23 mouse cellular contexts compared by ENCODE assay signal in the genomic region with DNA sequence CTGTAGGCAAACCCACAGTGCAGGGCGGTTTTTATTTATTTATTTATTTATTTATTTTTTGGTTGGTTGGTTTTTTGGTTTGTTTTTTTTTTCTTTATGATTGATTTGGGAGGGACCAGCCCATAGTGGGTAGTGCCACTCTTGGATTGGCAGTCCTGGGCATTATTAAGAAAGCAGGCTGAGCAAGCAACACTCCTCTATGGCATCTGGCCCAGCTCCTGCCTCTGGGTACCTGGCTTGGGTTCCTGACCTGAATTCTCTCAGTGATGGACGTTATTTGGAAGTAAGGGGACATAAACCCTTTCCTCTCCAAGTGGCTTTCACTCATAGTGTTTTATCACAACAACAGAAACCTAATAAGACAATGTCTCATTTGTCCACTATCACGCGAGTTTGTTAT.
A peak's percentile ranks its signal among the peaks of the same experiment; 100 is the strongest.
DNase-seq lines count a peak whose midpoint lies in the region; ATAC-seq and TF ChIP-seq lines count a peak whose summit lies in the region.
"Had no signal": no experiment of that assay in that cellular context is flagged by ENCODE, and none has a peak within 500 bp of the region (broad histone marks: within the 10 kb centered on the region; RNA-seq: fewer than 3 reads in every experiment).

No protein-coding gene starts in this region.

- no peak overlapping the region for H3K4me3 ChIP-seq in gastrocnemius, adult 2 months
- H3K4me3 ChIP-seq in heart, embryonic 13.5 days = no peak overlapping the region
- H3K4me3 ChIP-seq in liver, postnatal 0 days (ENCODE audit: low read depth, low read length) = no peak overlapping the region
- no peak overlapping the region for H3K4me3 ChIP-seq in liver, embryonic 11.5 days (ENCODE audit: low read depth, low read length)
- H3K4me3 ChIP-seq: embryonic facial prominence, embryonic 10.5 days; embryonic facial prominence, embryonic 13.5 days; erythroblast, embryonic 14.5 days; forebrain, embryonic 12.5 days; forebrain, embryonic 15.5 days; hindbrain, embryonic 10.5 days; hindbrain, embryonic 13.5 days; intestine, embryonic 15.5 days had no signal

- no peaks in the 10 kb centered on the region for H3K9me3 ChIP-seq in heart, embryonic 13.5 days
- no peaks in the 10 kb centered on the region for H3K9me3 ChIP-seq in liver, postnatal 0 days (ENCODE audit: low read length)
- no peaks in the 10 kb centered on the region for H3K9me3 ChIP-seq in liver, embryonic 11.5 days (ENCODE audit: control insufficient read depth, low read length)
- H3K9me3 ChIP-seq: embryonic facial prominence, embryonic 10.5 days; embryonic facial prominence, embryonic 13.5 days; forebrain, embryonic 12.5 days; forebrain, embryonic 15.5 days; hindbrain, embryonic 10.5 days; hindbrain, embryonic 13.5 days; intestine, embryonic 15.5 days had no signal

- no peak overlapping the region for H3K9ac ChIP-seq in heart, embryonic 13.5 days
- no peak overlapping the region for H3K9ac ChIP-seq in liver, postnatal 0 days (replicated peaks)
- H3K9ac ChIP-seq in liver, embryonic 11.5 days (ENCODE audit: low read depth, low read length) = no peak overlapping the region
- H3K9ac ChIP-seq: embryonic facial prominence, embryonic 13.5 days; forebrain, embryonic 12.5 days; forebrain, embryonic 15.5 days; hindbrain, embryonic 13.5 days; intestine, embryonic 15.5 days had no signal

- TF ChIP-seq CTCF in gastrocnemius, adult 2 months (IDR thresholded peaks at IDR 0.05) = no peak
- no peak for TF ChIP-seq CTCF in liver, postnatal 0 days (IDR thresholded peaks at IDR 0.05; ENCODE audit: low read depth)

- no peaks in the 10 kb centered on the region for H3K27me3 ChIP-seq in heart, embryonic 13.5 days (replicated peaks)
- no peaks in the 10 kb centered on the region for H3K27me3 ChIP-seq in liver, postnatal 0 days (ENCODE audit: insufficient read depth, low read length)
- H3K27me3 ChIP-seq in liver, embryonic 11.5 days (replicated peaks; ENCODE audit: control insufficient read depth, insufficient read depth, low read length) = no peaks in the 10 kb centered on the region
- H3K27me3 ChIP-seq: embryonic facial prominence, embryonic 13.5 days; forebrain, embryonic 12.5 days; forebrain, embryonic 15.5 days; hindbrain, embryonic 13.5 days; intestine, embryonic 15.5 days had no signal

- 81% methylated on average over 4 of the region's 4 CpGs for WGBS in heart, embryonic 13.5 days
- WGBS in liver, postnatal 0 days (ENCODE audit: insufficient replicate concordance) = 73% methylated on average over 4 of the region's 4 CpGs
- 82% methylated on average over 4 of the region's 4 CpGs for WGBS in liver, embryonic 11.5 days

- no peak overlapping the region for H3K4me2 ChIP-seq in heart, embryonic 13.5 days
- no peak overlapping the region for H3K4me2 ChIP-seq in liver, postnatal 0 days (ENCODE audit: low read depth, low read length)
- H3K4me2 ChIP-seq in liver, embryonic 11.5 days = no peak overlapping the region
- H3K4me2 ChIP-seq: embryonic facial prominence, embryonic 13.5 days; forebrain, embryonic 12.5 days; forebrain, embryonic 15.5 days; hindbrain, embryonic 13.5 days; intestine, embryonic 15.5 days had no signal

- no peak for TF ChIP-seq EP300 in liver, postnatal 0 days (IDR thresholded peaks at IDR 0.05; ENCODE audit: low read depth)

- peaks cover 76% of the 10 kb centered on the region for H3K4me1 ChIP-seq in heart, embryonic 13.5 days
- H3K4me1 ChIP-seq in liver, postnatal 0 days (ENCODE audit: insufficient read depth) = peaks cover 19% of the 10 kb centered on the region
- H3K4me1 ChIP-seq in liver, embryonic 11.5 days (replicated peaks; ENCODE audit: control insufficient read depth, insufficient read depth, low read length) = peaks cover 12% of the 10 kb centered on the region

- intact Hi-C loops in gastrocnemius, adult 2 months (cut with DNase I) = no loop called here
- intact Hi-C loops in gastrocnemius, postnatal 14 days (cut with DNase I; ENCODE audit: low total_unique reads) = no loop called here
- intact Hi-C loops in heart, postnatal 14 days (cut with DNase I) = no loop called here

- ATAC-seq in heart, embryonic 13.5 days (ENCODE audit: extremely low read depth, insufficient number of reproducible peaks, low FRiP score, low TSS enrichment) = no peak
- ATAC-seq in liver, postnatal 0 days = no peak
- no peak for ATAC-seq in liver, embryonic 11.5 days (replicated peaks; ENCODE audit: low FRiP score)
- ATAC-seq: activated CD4-positive, CD25-positive, alpha-beta regulatory T cell, adult 4 months; CD4-positive, CD25-positive, alpha-beta regulatory T cell, adult 4 months; forebrain, embryonic 15.5 days; hindbrain, embryonic 16.5 days; intestine, embryonic 15.5 days had no signal

- H3K36me3 ChIP-seq in heart, embryonic 13.5 days = no peaks in the 10 kb centered on the region; the same call in 1 of the 2 replicates
- no peaks in the 10 kb centered on the region for H3K36me3 ChIP-seq in liver, postnatal 0 days (replicated peaks; ENCODE audit: insufficient read depth, low read length)
- no peaks in the 10 kb centered on the region for H3K36me3 ChIP-seq in liver, embryonic 11.5 days (ENCODE audit: control insufficient read depth, insufficient read depth, low read length)
- H3K36me3 ChIP-seq: embryonic facial prominence, embryonic 10.5 days; embryonic facial prominence, embryonic 13.5 days; forebrain, embryonic 12.5 days; forebrain, embryonic 15.5 days; hindbrain, embryonic 10.5 days; hindbrain, embryonic 13.5 days; intestine, embryonic 15.5 days had no signal

- peak; percentile 29 for DNase-seq in gastrocnemius, adult 2 months
- no peak for DNase-seq in gastrocnemius, postnatal 14 days
- DNase-seq in heart, postnatal 14 days = no peak
- DNase-seq in liver, postnatal 0 days = no peak
- no peak for DNase-seq in liver, embryonic 11.5 days (ENCODE audit: low spot score)
- no peak for DNase-seq in c-Kit-positive CD71-positive TER-119-positive erythroid progenitor cells, embryonic 14.5 days (ENCODE audit: low spot score)
- DNase-seq: adrenal gland, adult 8-10 months; adrenal gland, postnatal 25 days; cerebellum, adult 2 months; gastrocnemius, postnatal 10 days; heart, postnatal 36 days had no signal

- peak overlapping the region; percentile 64 for H3K27ac ChIP-seq in gastrocnemius, adult 2 months
- peak overlapping the region; percentile 29; the same call in 1 of the 2 replicates for H3K27ac ChIP-seq in heart, embryonic 13.5 days (replicated peaks)
- H3K27ac ChIP-seq in liver, postnatal 0 days (ENCODE audit: low read depth) = peak overlapping the region; percentile 82
- no peak overlapping the region for H3K27ac ChIP-seq in liver, embryonic 11.5 days (ENCODE audit: low read depth, low read length)
- H3K27ac ChIP-seq: embryonic facial prominence, embryonic 10.5 days; embryonic facial prominence, embryonic 13.5 days; forebrain, embryonic 12.5 days; forebrain, embryonic 15.5 days; hindbrain, embryonic 10.5 days; hindbrain, embryonic 13.5 days; intestine, embryonic 15.5 days had no signal
